Mouse (Mus musculus) liver, adult 2 months (tissue): ENCODE measurements around the gene Trim10. TPM values are rescaled to one million over a fixed set of nuclear protein-coding genes. Genes with fewer than 3 reads are reported as not detected.

Experiments
- DNase-seq: peaks from one replicate; pipeline ENCODE4 v3.0.0-alpha.2; 2011; ENCODE audit warnings: low read depth, low spot score; ENCODE audit errors: extremely low read depth
- H3K27ac ChIP-seq: fragments of 200-500 bp; replicated peaks from 2 replicates; pipeline ENCODE4 v1.5.1; 2012; ENCODE audit warnings: low read depth, mild to moderate bottlenecking, control low read depth, inconsistent platforms, low read length; ENCODE audit not compliant: insufficient read depth
- H3K27me3 ChIP-seq: fragments of 200-500 bp; 2 replicates; pipeline ENCODE4 v1.6.1; 2012; ENCODE audit warnings: mild to moderate bottlenecking, moderate library complexity, low read length, inconsistent platforms; ENCODE audit not compliant: control insufficient read depth, insufficient read depth
- H3K36me3 ChIP-seq: fragments of 200-500 bp; 2 replicates; pipeline ENCODE4 v1.6.1; 2012; ENCODE audit warnings: low read length, inconsistent platforms; ENCODE audit not compliant: control insufficient read depth, insufficient read depth
- H3K4me1 ChIP-seq: fragments of 200-500 bp; 2 replicates; pipeline ENCODE4 v1.6.1; 2011; ENCODE audit warnings: low read length; ENCODE audit not compliant: control insufficient read depth, insufficient read depth
- H3K4me3 ChIP-seq: fragments of 200-500 bp; 2 replicates; pipeline ENCODE4 v1.5.1; 2011; ENCODE audit warnings: low read depth, mild to moderate bottlenecking, control low read depth, low read length, moderate library complexity; ENCODE audit not compliant: insufficient read depth
- H3K79me2 ChIP-seq: fragments of 200-500 bp; 2 replicates; pipeline ENCODE4 v1.6.1; 2012; ENCODE audit warnings: inconsistent platforms, mild to moderate bottlenecking, low read length, moderate library complexity; ENCODE audit not compliant: control insufficient read depth, insufficient read depth
- H3K9ac ChIP-seq: fragments of 200-500 bp; 2 replicates; pipeline ENCODE4 v1.6.1; 2012; ENCODE audit warnings: low read depth, mild to moderate bottlenecking, control low read depth, inconsistent platforms, low read length
- CTCF ChIP-seq: fragments of 200-500 bp; IDR thresholded peaks from 2 replicates; pipeline ENCODE4 v1.5.1; 2011; ENCODE audit warnings: low read depth, low read length, control low read depth
- POLR2A ChIP-seq: fragments of 200-500 bp; IDR thresholded peaks from 2 replicates; pipeline ENCODE4 v1.6.1; 2011; ENCODE audit warnings: low read length, control low read depth; ENCODE audit not compliant: insufficient read depth; ENCODE audit errors: extremely low read depth
- WGBS: fragments of 180-500 bp; shearing (Covaris S2); methylation state at CpG from one replicate; pipeline ENCODE4 v1.1.7; 2018; 5-methylcytosine and 5-hydroxymethylcytosine counted together
- polyA plus RNA-seq: library from polyadenylated mRNA; depleted of rRNA; stranded (reverse); fragments of >200 nt; gene quantifications from 2 replicates; pipeline ENCODE4 v1.2.3, GENCODE M21; 2012
- total RNA-seq: library from RNA; depleted of rRNA; stranded (reverse); fragments of >200 nt; gene quantifications from 2 replicates; pipeline ENCODE4 v1.2.3, GENCODE M21; 2014

The Trim10 gene
- total and polyA plus RNA-seq, 2 experiments, result not detected

DNA sequence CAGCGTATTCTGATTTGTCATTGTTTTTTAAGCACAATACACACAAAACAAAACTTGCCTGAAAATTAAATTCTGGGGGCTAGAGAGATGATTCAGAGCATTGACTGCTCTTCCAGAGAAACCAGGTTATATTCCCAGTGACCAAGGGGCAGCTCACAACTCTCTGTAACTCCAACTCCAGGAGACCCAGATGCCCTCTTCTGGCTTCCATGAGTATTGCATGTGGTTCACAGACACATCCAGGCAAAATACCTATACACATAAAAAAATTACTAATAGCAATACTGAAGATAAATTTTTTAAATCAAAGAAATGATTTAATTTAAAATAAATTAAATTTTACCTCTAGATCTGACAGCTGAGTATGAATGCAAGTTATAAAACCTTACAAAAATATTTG is 27.2 kb downstream of the Trim10 start:
- no peaks in the 10 kb centered on the region for H3K27me3 ChIP-seq

GRCm38 (mm10) chr17:36897065-36897464 is 27.7 kb downstream of the Trim10 start:
- no peaks in the 10 kb centered on the region for H3K36me3 ChIP-seq
- TF ChIP-seq POLR2A (no peak), CTCF (no peak)
- no peaks in the 10 kb centered on the region for H3K27me3 ChIP-seq
- no peak overlapping the region for H3K9ac ChIP-seq
- no peaks in the 10 kb centered on the region for H3K4me1 ChIP-seq
- no peak overlapping the region for H3K4me3 ChIP-seq
- no peak overlapping the region for H3K27ac ChIP-seq
- DNase-seq, result no peak
- no peaks in the 10 kb centered on the region for H3K79me2 ChIP-seq

More for the DNA sequence above, 27.2 kb downstream of the Trim10 start:
- no peaks in the 10 kb centered on the region for H3K36me3 ChIP-seq
- H3K27ac ChIP-seq, result no peak overlapping the region
- no peak overlapping the region for H3K4me3 ChIP-seq
- H3K79me2 ChIP-seq, result no peaks in the 10 kb centered on the region
- 100% methylated on average over 1 of the region's 1 CpGs for WGBS
- no peaks in the 10 kb centered on the region for H3K4me1 ChIP-seq
- DNase-seq, result peak; percentile 41
- TF ChIP-seq POLR2A, result no peak
- peak; percentile 44; the same call in 1 of the 2 replicates for TF ChIP-seq CTCF
- H3K9ac ChIP-seq, result no peak overlapping the region

DNA sequence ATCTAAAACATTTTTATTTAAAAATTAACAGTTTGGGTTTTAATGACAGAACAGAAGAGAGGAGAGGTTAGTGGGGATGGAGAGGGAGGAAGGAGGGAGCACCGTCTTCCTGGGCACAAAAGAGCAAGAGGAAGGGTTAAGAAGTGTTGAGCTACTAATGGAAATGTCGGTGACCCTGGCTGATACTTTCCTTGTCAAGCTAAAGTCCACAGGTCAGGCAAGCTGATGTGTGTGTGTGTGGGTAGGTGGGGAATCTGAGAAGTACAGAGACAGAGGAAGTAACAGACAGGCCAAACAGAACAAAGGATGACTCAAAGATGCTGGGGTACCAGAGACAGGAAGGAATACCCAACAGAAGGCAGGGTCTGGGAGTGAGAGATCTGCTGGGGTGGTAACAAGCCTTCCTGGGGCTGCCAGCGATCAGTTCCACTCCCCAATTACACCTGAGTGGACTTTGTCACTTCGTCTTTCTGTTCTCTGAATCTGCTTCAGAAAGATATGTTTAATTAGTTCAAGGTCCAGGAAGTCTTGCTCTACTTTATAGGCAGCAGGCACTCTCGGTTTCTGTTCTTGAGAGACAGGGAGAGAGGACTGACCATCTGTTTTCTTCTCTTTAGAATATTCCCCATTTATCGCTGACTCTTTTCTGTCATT is 28.3 kb downstream of the Trim10 start, which contains the start of gene Trim31:
Gene Trim31 (plus strand): TSS at position 567 of the 654 bp plus-strand sequence.
- no peak for TF ChIP-seq POLR2A
- TF ChIP-seq CTCF, result no peak
- WGBS, result 64% methylated on average over 6 of the region's 6 CpGs
- H3K9ac ChIP-seq, result no peak within 1 kb of the TSS
- DNase-seq, result no peak
- H3K4me3 ChIP-seq, result no peak within 1 kb of the TSS
- no peaks in the 10 kb centered on the region for H3K4me1 ChIP-seq
- H3K36me3 ChIP-seq, result no peaks in the 10 kb centered on the region
- H3K27ac ChIP-seq, result no peak within 1 kb of the TSS
- no peaks in the 10 kb centered on the region for H3K79me2 ChIP-seq
- H3K27me3 ChIP-seq, result no peaks in the 10 kb centered on the region

- H3K9ac ChIP-seq, result no peak overlapping the region
- no peaks in the 10 kb centered on the region for H3K79me2 ChIP-seq
- no peaks in the 10 kb centered on the region for H3K4me1 ChIP-seq
- no peak for TF ChIP-seq POLR2A
- TF ChIP-seq CTCF, result no peak
- DNase-seq, result no peak
- H3K36me3 ChIP-seq, result no peaks in the 10 kb centered on the region
- H3K27me3 ChIP-seq, result no peaks in the 10 kb centered on the region
- 86% methylated on average over 4 of the region's 4 CpGs for WGBS
- no peak overlapping the region for H3K4me3 ChIP-seq
- H3K27ac ChIP-seq, result no peak overlapping the region
These were observed 30.0 kb downstream of the Trim10 start for GRCm38 (mm10) chr17:36899376-36899775.

DNA sequence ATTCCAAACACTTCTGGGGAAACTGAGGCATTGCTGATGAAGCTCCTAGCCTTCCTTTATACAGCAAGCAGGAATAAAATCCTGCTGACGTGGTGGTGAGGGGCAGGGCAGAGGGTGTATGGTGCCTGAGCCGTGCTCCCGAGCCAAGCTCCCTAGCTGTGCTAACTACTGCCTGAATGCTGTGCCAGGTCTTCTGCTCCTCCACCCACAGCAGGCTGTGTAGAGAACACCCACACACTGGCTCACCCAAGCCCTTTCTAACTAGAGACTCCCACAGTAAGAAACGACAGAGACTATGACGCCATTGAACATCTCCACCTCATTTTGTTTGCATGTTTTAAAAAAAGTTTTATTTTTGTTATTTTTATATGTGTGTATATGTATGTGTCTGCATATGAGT is 30.6 kb downstream of the Trim10 start:
- no peak for DNase-seq
- WGBS, result 85% methylated on average over 5 of the region's 5 CpGs
- Histone ChIP-seq H3K27ac (no peak overlapping the region), H3K27me3 (no peaks in the 10 kb centered on the region), H3K9ac (no peak overlapping the region), H3K4me3 (no peak overlapping the region), H3K4me1 (no peaks in the 10 kb centered on the region), H3K79me2 (no peaks in the 10 kb centered on the region), H3K36me3 (no peaks in the 10 kb centered on the region)
- TF ChIP-seq POLR2A (no peak), CTCF (no peak)

DNA sequence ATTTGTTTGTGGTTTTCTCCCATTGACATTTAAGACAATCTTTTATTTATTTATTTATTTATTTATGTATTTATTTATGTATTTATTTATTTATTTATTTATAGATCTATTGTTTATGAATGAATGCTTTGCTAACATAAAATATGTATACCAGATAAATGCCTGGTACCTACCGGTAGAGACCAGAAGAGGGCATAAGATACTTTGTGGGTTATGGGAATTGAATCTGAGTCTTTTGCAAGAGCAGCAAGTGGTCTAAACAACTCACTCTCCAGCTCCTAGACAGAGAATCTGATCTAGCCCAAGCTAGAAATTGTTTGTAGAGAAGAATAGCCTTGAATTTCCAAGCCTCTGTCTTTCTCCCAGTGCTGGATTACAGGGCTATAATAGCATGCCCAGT is 31.3 kb downstream of the Trim10 start:
- Histone ChIP-seq H3K27ac (no peak overlapping the region), H3K79me2 (no peaks in the 10 kb centered on the region), H3K4me3 (no peak overlapping the region), H3K9ac (no peak overlapping the region), H3K27me3 (no peaks in the 10 kb centered on the region), H3K4me1 (no peaks in the 10 kb centered on the region), H3K36me3 (no peaks in the 10 kb centered on the region)
- TF ChIP-seq POLR2A (no peak), CTCF (no peak)
- 43% methylated on average over 1 of the region's 1 CpGs for WGBS
- DNase-seq, result no peak
